Mouse (Mus musculus) small intestine, adult 2 months (tissue): ENCODE data around the gene Pon2. TPM values are rescaled to one million over a fixed set of nuclear protein-coding genes. Genes with fewer than 3 reads are reported as not detected.
"Not testable (repeated sequence)": the region's sequence is repeated elsewhere in the genome, so short reads cannot be mapped to it uniquely, and the experiment has no call there.

Source experiments
- H3K27ac ChIP-seq: fragments of 200-500 bp; 2 replicates; pipeline ENCODE4 v1.5.1; 2012; ENCODE audit warnings: low read depth, low read length, control low read depth, inconsistent platforms; ENCODE audit not compliant: insufficient read depth
- H3K27me3 ChIP-seq: fragments of 200-500 bp; 2 replicates; pipeline ENCODE4 v1.6.1; 2012; ENCODE audit warnings: mild to moderate bottlenecking, moderate library complexity, low read length, inconsistent platforms; ENCODE audit not compliant: control insufficient read depth, insufficient read depth
- H3K36me3 ChIP-seq: fragments of 200-500 bp; 2 replicates; pipeline ENCODE4 v1.6.1; 2012; ENCODE audit warnings: mild to moderate bottlenecking, low read length, control low read depth, inconsistent platforms; ENCODE audit not compliant: control insufficient read depth, insufficient read depth
- H3K4me1 ChIP-seq: fragments of 200-500 bp; 2 replicates; pipeline ENCODE4 v1.6.1; 2012; ENCODE audit warnings: low read length, inconsistent platforms, mixed read lengths; ENCODE audit not compliant: control insufficient read depth, insufficient read depth, insufficient read length
- H3K4me3 ChIP-seq: fragments of 200-500 bp; 2 replicates; pipeline ENCODE4 v1.5.1; 2012; ENCODE audit warnings: low read depth, mild to moderate bottlenecking, control low read depth, inconsistent platforms, low read length, moderate library complexity
- CTCF ChIP-seq: fragments of 200-500 bp; IDR thresholded peaks from 2 replicates; pipeline ENCODE4 v1.5.1; 2012; ENCODE audit warnings: low read depth, mild to moderate bottlenecking, control low read depth, inconsistent platforms, low read length, moderate library complexity, mixed read lengths; ENCODE audit not compliant: insufficient replicate concordance, insufficient read length; ENCODE audit errors: extremely low read depth
- POLR2A ChIP-seq: fragments of 200-500 bp; IDR thresholded peaks from 2 replicates; pipeline ENCODE4 v1.6.1; 2012; ENCODE audit warnings: low read depth, mild to moderate bottlenecking, control low read depth, inconsistent platforms, low read length, moderate library complexity
- WGBS: fragments of 180-500 bp; shearing (Covaris S2); methylation state at CpG from one replicate; pipeline ENCODE4 v1.1.7; 2018; 5-methylcytosine and 5-hydroxymethylcytosine counted together
- polyA plus RNA-seq: library from polyadenylated mRNA; depleted of rRNA; stranded (reverse); fragments of >200 nt; gene quantifications from 2 replicates; pipeline ENCODE4 v1.2.3, GENCODE M21; 2012

The Pon2 gene
- polyA plus RNA-seq, 1 experiment, result 16.8 TPM

DNA sequence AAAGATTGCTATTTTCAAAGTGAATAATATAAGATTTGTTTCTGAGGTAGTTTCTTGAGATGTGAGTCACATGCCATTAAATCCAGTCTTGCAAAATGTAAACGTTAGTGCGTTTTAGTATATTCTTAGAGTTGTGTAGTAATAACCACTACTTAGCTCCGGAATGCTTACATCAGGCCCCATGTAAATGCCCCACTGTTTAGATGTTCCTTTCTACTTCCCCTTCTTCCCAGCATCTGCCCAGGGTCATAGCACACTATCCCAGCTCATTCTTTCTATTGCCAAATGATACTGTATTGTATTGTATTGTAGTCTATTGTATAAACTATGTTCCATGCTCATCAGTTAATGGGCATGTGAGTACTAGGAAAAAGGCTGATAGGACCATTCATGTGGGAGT, 59.5 kb downstream of the Pon2 start:
- 81% methylated on average over 3 of the region's 3 CpGs for WGBS

DNA sequence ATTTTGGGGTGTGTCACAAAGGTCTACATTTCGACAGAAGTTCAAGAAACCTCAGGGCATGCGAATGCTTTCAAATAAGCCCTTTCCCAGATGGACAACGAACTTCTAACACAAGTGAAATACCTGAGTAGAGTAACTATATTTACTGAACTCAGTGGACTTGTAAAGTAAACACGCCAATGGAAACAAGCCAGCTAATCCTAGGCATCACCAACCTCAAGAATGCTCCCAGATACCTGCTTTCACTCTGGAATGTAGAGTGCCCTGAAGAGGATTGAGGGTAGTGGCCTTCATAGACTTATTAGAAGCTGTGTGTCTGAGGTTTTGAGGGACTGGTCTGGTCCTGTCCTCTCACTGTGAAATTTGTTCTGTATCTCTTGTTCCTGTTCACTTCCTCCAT, 60.7 kb downstream of the Pon2 start:
- Histone ChIP-seq H3K27me3 (no peaks in the 10 kb centered on the region), H3K4me3 (no peak overlapping the region), H3K27ac (no peak overlapping the region), H3K36me3 (peaks cover 17% of the 10 kb centered on the region), H3K4me1 (no peaks in the 10 kb centered on the region)
- TF ChIP-seq POLR2A, result no peak
- no peak for TF ChIP-seq CTCF
- WGBS, result 70% methylated on average over 4 of the region's 4 CpGs

More for the DNA sequence above, 59.5 kb downstream of the Pon2 start:
- Histone ChIP-seq H3K27ac (no peak overlapping the region), H3K4me3 (no peak overlapping the region), H3K4me1 (no peaks in the 10 kb centered on the region), H3K27me3 (no peaks in the 10 kb centered on the region), H3K36me3 (peaks cover 17% of the 10 kb centered on the region)
- TF ChIP-seq CTCF (no peak), POLR2A (no peak)

DNA sequence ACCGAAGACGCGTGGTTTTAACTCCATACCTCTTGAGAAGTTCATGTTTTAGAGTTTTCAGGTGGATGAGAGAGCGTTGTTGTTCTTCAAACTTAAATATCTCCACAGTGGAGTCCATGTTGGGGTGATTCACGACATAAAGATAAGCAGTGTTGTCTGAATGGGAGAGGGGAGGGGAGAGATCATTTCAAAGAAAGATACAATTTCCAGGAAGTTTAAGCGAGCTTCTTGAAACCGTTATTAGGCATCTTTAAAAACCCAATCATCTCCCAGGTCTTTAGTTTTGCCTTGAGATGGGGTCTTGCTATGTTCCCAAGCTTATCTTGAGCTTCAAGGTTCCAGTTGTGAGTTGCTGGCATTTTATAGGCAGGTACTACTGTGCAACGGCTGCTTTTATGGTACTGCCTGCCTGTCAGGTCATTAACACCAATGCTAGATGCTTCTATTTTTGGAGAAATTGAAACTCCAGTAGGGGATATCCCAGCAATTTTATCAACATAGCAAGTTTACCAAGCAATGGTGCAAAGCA, 61.3 kb downstream of the Pon2 start:
- Histone ChIP-seq H3K27me3 (no peaks in the 10 kb centered on the region), H3K36me3 (peaks cover 21% of the 10 kb centered on the region), H3K4me3 (no peak overlapping the region), H3K4me1 (no peaks in the 10 kb centered on the region), H3K27ac (no peak overlapping the region)
- no peak for TF ChIP-seq CTCF
- TF ChIP-seq POLR2A, result no peak
- 92% methylated on average over 8 of the region's 8 CpGs for WGBS

DNA sequence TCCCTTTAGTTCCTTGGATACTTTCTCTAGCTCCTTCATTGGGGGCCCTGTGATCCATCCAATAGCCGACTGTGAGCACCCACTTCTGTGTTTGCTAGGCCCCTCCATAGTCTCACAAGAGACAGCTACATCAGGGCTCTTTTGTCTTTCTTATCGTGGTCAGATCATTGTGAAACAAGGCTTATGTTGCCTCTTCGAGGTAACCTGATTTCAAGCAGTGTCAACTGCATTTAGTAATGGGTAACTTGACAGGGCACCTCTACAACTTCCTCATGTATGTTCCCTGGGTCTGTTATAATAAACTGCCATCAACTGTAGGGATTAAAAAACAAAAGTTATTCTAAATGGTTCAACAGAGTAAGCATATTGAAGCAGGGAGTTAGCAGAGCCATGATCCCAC, 63.7 kb downstream of the Pon2 start:
- Histone ChIP-seq H3K27me3 (no peaks in the 10 kb centered on the region), H3K27ac (no peak overlapping the region), H3K4me1 (no peaks in the 10 kb centered on the region), H3K36me3 (peaks cover 23% of the 10 kb centered on the region), H3K4me3 (no peak overlapping the region)
- TF ChIP-seq POLR2A (no peak), CTCF (no peak)
- 61% methylated on average over 3 of the region's 3 CpGs for WGBS

GRCm38 (mm10) chr6:5233812-5234211, 64.4 kb downstream of the Pon2 start:
- 90% methylated on average over 1 of the region's 1 CpGs for WGBS
- no peak overlapping the region for H3K4me3 ChIP-seq
- TF ChIP-seq CTCF (no peak), POLR2A (no peak)
- H3K4me1 ChIP-seq, result no peaks in the 10 kb centered on the region
- no peak overlapping the region for H3K27ac ChIP-seq
- H3K27me3 ChIP-seq, result no peaks in the 10 kb centered on the region
- H3K36me3 ChIP-seq, result peaks cover 20% of the 10 kb centered on the region

- Histone ChIP-seq H3K27me3 (no peaks in the 10 kb centered on the region), H3K4me1 (no peaks in the 10 kb centered on the region), H3K4me3 (no peak overlapping the region), H3K36me3 (peaks cover 18% of the 10 kb centered on the region), H3K27ac (no peak overlapping the region)
- TF ChIP-seq POLR2A (no peak), CTCF (no peak)
- WGBS, result 93% methylated on average over 4 of the region's 4 CpGs
These were observed 66.2 kb downstream of the Pon2 start for GRCm38 (mm10) chr6:5232022-5232421.

DNA sequence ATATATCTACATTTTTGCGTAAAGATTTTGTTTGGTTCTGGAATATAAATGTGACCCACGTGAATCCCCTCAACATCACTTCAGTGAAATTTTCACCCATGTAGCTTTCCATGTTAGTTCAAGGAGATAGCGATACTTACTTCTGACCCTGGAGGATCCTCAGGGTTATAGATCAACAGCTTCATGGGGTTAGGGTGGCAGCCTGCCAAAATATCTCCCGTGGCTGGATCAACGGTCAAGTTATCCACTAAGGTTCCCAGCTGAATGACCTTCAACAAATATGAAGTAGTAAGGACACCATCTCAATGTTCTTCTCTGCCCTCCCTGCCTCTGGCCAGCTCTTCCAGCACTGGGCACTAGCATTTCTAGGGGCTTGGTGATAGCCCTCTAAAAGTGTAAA, 68.0 kb downstream of the Pon2 start:
- Histone ChIP-seq H3K27ac (no peak overlapping the region), H3K36me3 (peaks cover 12% of the 10 kb centered on the region), H3K4me1 (no peaks in the 10 kb centered on the region), H3K4me3 (no peak overlapping the region), H3K27me3 (no peaks in the 10 kb centered on the region)
- WGBS, result 69% methylated on average over 5 of the region's 5 CpGs
- no peak for TF ChIP-seq CTCF
- TF ChIP-seq POLR2A, result no peak

- not testable (repeated sequence) for H3K27me3 ChIP-seq, H3K4me1 ChIP-seq, H3K27ac ChIP-seq, H3K36me3 ChIP-seq, H3K4me3 ChIP-seq
- 94% methylated on average over 2 of the region's 2 CpGs for whole genome bisulfite sequencing
These were observed 74.7 kb downstream of the Pon2 start for GRCm38 (mm10) chr6:5223551-5223950.
